Mouse (Mus musculus): ENCODE measurements around the gene Flvcr1. TPM values are rescaled to one million over a fixed set of nuclear protein-coding genes. Genes with fewer than 3 reads are reported as not detected.
"Not testable (repeated sequence)": the region's sequence is repeated elsewhere in the genome, so short reads cannot be mapped to it uniquely, and the experiment has no call there.

Flvcr1 gene
- total RNA-seq, 1 experiment from 2014 or later, result 15.0 TPM

- no peak for DNase-seq
Measured at GRCm38 (mm10) chr1:191041352-191041751, 15.4 kb upstream of the Flvcr1 start.

- no peak for DNase-seq
Measured at GRCm38 (mm10) chr1:191037999-191038398, 12.0 kb upstream of the Flvcr1 start.

GRCm38 (mm10) chr1:191036554-191037334 is 10.8 kb upstream of the Flvcr1 start, which contains the start of gene Spata45:
Gene Spata45 (plus strand): TSS chr1:191036639.
- DNase-seq, result no peak

- no peak for DNase-seq
Measured at GRCm38 (mm10) chr1:191035649-191036048, 9.7 kb upstream of the Flvcr1 start.

- not testable (repeated sequence) for DNase-seq
Measured at GRCm38 (mm10) chr1:191030922-191031425, 5.0 kb upstream of the Flvcr1 start.

GRCm38 (mm10) chr1:191030182-191030581 is 4.2 kb upstream of the Flvcr1 start:
- no peak for DNase-seq

GRCm38 (mm10) chr1:191025016-191026012 is 644 bp downstream of the Flvcr1 start:
- DNase-seq, result peak; percentile 51

- DNase-seq, result not testable (repeated sequence)
Measured at GRCm38 (mm10) chr1:191023806-191024205, 2.2 kb downstream of the Flvcr1 start.

GRCm38 (mm10) chr1:191023140-191023539 is 2.8 kb downstream of the Flvcr1 start:
- DNase-seq, result no peak

- no peak for DNase-seq
Measured at GRCm38 (mm10) chr1:191021016-191021415, 4.9 kb downstream of the Flvcr1 start.

- no peak for DNase-seq
Measured at GRCm38 (mm10) chr1:191020217-191020924, 5.6 kb downstream of the Flvcr1 start.

- DNase-seq, result no peak
Measured at GRCm38 (mm10) chr1:191019803-191020202, 6.2 kb downstream of the Flvcr1 start.

GRCm38 (mm10) chr1:191014271-191014670 is 11.7 kb downstream of the Flvcr1 start:
- DNase-seq, result no peak

- DNase-seq, result no peak
Measured at GRCm38 (mm10) chr1:191008707-191009106, 17.3 kb downstream of the Flvcr1 start.

GRCm38 (mm10) chr1:191002201-191002600 is 23.8 kb downstream of the Flvcr1 start:
- peak; percentile 51 for DNase-seq

GRCm38 (mm10) chr1:191000686-191001085 is 25.3 kb downstream of the Flvcr1 start:
- DNase-seq, result no peak

GRCm38 (mm10) chr1:190998027-190998426 is 27.9 kb downstream of the Flvcr1 start:
- no peak for DNase-seq

- peak; percentile 14 for DNase-seq
Measured at GRCm38 (mm10) chr1:190996346-190996877, 29.5 kb downstream of the Flvcr1 start.

GRCm38 (mm10) chr1:190995548-190995947 is 30.4 kb downstream of the Flvcr1 start:
- peak; percentile 80 for DNase-seq

- DNase-seq, result no peak
Measured at GRCm38 (mm10) chr1:190989437-190990082, 36.4 kb downstream of the Flvcr1 start.

GRCm38 (mm10) chr1:190981412-190981811 is 44.5 kb downstream of the Flvcr1 start:
- no peak for DNase-seq
